Mouse (Mus musculus): ENCODE data around the gene Olfr325.
A peak's percentile ranks its signal among the peaks of the same experiment; 100 is the strongest.
"Not testable (repeated sequence)": the region's sequence is repeated elsewhere in the genome, so short reads cannot be mapped to it uniquely, and the experiment has no call there.

Olfr325 gene

DNA sequence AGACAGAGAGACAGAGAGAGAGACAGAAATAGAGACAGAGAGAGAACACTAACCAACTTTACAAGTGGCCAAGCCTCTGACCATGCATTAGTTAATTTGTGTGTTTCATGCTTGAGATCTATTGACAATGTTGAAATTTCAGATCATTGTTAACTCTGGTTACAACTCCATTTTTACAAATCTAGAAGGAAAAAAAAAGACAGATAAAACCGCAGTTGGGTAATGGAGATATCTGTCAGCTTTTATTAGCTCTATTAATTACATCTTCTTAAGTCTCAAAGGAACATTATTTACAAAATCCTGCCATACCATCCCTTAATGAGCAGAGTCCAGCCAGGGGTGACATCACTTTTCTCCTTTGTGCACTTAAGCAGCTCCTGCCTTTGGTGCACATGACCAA lies at the start of gene Olfr325:
Gene Olfr325, plus strand, starts transcription at position 301 of the 400 bp plus-strand sequence.
- DNase-seq (ENCODE audit: low read depth, low spot score), result no peak

DNA sequence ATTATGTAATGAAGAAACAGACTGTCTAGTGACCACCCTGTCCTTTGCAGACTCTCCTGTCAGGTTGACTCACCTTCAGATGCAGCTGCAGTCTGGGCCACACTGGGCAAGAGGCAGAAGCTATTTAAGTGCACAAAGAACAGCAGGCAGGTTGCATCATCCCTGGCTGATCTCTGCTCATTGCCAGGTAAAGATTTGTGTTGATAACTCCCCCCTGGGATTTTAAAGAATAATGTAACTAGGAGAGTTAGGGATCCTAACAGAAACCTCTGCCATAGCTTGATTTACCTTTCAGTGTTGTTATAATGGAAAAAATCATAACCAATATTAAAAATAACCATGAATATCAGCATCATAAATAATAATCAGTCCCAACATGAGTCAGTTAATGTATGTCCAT lies 42.8 kb upstream of the Olfr325 start, which contains the start of gene Olfr330:
Gene Olfr330, minus strand, starts transcription at position 101 of the 400 bp plus-strand sequence.
- not testable (repeated sequence) for DNase-seq (ENCODE audit: low read depth, low spot score)

- DNase-seq (ENCODE audit: low read depth, low spot score), result no peak
These were observed 31.2 kb upstream of the Olfr325 start, which contains the start of gene Olfr329-ps for GRCm38 (mm10) chr11:58546322-58546721. Gene Olfr329-ps, minus strand, starts transcription at chr11:58546422.

DNA sequence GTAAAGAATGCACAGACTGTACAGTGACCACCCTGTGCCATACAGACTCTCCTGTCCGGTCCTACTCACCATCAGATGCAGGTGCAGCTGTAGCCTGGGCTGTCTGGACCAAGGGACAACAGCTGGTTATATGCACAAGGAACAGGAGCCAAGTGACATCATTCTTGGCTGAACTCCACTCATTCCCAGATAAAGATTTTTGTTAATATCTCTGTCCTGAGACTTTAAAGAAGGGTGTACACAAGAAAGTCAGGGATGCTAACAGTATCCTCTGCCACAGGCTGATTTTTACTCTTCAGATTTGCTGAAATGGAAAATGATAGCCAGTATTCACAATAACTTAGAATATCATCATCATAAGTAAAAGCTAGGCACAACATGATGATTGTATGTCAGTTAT lies 22.0 kb upstream of the Olfr325 start, which contains the start of gene Olfr328:
Gene Olfr328, minus strand, starts transcription at position 101 of the 400 bp plus-strand sequence.
- no peak for DNase-seq (ENCODE audit: low read depth, low spot score)

DNA sequence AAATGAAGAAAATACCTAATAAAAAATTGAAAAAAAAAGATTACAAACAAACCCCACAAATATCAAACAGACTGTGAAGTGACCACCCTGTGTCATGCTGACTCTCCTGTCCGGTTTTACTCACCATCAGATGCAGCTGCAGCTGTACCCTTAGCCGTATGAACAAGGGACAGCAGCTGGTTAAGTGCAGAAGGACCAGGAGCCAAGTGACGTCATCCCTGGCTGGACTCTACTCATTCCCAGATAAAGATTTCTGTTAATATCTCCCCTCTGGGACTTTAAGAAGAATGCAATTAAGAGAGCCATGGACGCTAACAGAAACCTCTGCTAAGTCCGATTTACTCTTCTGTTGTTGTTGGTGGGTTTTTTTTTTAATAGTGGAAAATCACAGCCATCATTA lies 7.1 kb upstream of the Olfr325 start, which contains the start of gene Olfr224:
Gene Olfr224, minus strand, starts transcription at position 149 of the 400 bp plus-strand sequence.
- DNase-seq (ENCODE audit: low read depth, low spot score), result no peak

- no peak for DNase-seq (ENCODE audit: low read depth, low spot score)
These were observed 1.1 kb downstream of the Olfr325 start for GRCm38 (mm10) chr11:58578636-58579035.

- peak; percentile 47 for DNase-seq (ENCODE audit: low read depth, low spot score)
These were observed 10.4 kb downstream of the Olfr325 start for GRCm38 (mm10) chr11:58587898-58588348.

DNA sequence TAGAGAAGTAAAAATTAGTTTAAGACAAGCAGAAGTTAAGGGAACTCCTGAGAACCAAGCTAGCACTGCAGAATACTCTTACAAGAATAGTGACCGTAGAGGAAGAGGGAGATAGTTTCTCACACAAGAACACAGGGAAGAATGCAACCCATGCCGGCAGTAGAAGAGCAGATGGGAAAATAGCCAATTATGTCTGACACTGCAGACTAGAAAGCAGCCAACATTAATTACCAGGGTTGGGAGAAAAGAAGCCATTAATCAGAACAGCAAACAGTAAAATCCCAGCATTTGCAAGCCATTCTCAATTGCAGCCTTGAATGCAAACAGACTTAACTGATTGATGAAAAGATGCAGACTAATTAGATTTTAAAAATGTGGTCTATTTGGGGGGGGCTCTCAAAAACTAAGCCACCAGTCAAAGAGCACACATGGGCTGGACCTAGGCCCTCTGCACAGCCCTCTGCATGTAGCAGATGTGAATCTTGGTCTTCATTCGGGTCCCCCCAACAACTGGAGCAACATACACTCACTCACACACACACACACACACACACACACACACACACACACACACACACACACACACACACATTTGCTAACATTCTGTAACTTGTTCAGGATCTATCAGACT lies 11.2 kb downstream of the Olfr325 start:
- no peak for DNase-seq (ENCODE audit: low read depth, low spot score)

DNA sequence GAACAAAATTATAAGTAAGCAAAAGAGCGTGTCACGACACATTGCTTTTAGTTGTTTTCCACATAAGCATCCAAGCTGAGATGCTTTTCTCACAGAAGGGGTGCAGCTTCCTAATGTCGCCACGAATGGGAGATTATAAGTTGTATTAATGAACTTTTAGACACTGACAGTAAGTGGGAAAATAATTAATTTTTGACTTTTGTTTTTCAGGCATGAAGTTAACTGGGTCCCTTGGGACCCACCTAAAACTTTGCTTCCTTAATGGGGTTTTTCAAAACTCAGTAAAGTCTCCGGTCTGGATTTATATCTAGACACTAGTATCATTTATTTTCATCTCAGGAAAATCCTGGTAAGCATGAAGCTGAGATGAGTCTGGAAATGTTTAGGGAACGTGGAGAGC lies 17.3 kb downstream of the Olfr325 start, which contains the start of gene Olfr324:
Gene Olfr324, plus strand, starts transcription at position 301 of the 400 bp plus-strand sequence.
- no peak for DNase-seq (ENCODE audit: low read depth, low spot score)

GRCm38 (mm10) chr11:58597837-58598236 lies 20.3 kb downstream of the Olfr325 start:
- no peak for DNase-seq (ENCODE audit: low read depth, low spot score)

DNA sequence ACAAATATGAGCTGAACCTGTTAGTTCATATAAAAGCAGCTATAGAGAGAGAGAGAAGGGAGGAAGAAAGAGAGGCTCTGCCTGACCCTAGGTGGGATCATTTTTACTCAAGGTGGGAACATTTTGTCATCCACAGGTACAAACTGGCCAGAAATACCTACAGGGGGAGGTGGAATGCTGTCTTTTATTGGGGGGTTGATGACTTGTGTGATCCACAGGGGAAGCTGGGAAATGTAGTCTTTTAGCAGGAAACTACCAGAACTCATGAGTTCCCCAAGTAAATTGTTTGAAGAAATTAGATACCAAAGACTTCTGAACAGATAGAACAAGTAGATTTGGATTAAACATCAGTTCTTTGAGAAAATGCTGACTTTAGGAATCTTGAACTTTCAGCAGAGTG lies 24.5 kb downstream of the Olfr325 start:
- no peak for DNase-seq (ENCODE audit: low read depth, low spot score)

DNA sequence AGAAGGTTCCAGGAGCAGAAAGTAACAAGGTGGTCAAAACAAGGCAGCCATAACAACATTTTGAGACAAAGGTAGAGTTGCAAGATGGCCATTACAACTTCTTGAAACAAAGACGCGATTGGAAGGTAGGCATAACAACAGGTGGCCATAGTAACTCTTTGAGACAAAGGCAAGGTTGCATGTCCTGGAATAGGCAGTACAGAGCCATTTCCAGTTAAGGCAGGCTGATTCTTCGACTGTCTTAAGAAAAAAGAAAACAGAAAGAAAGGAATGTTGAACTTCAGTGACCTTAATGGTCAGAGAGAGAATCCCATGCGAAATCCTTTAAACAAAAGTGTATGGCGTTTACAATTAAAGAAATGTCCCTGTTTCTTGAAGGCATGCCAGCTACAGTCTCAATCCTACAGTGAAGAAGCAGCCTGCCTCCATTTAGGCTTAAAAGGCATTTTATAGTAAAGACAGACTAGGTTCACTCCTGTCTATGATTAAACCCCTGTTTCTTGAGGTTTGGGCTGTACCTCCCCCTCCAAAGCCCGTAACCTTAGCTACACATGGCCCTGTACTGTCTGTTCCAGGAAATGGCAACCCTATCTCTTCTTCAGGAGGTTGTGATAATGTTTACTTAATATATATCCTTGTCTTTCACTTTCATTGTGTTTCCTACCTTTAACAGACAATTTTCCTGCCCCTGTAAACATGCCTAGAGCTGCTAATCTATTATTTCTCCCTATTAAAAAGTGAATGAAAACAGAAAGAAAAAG lies 25.4 kb downstream of the Olfr325 start:
- no peak for DNase-seq (ENCODE audit: low read depth, low spot score)

- no peak for DNase-seq (ENCODE audit: low read depth, low spot score)
These were observed 27.2 kb downstream of the Olfr325 start for GRCm38 (mm10) chr11:58604688-58605087.

DNA sequence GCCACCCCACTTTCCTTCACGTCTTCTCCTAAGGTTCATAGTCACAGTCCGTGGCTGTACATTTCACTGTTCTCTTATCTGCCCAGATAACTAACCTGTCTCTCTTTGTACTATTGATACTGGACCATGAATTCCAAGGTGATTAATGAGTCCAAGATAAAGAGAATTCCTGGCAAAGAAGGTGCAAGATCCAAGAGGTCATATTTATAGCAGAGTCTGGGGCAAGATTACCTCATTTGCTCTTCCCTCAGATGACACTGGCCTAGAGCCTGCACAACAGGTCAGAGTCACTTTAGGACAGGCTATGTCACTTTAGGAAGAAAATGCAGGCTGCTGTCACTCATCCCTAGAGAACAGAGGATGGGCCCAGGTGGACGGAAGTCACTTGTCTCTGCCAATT lies 27.7 kb downstream of the Olfr325 start:
- no peak for DNase-seq (ENCODE audit: low read depth, low spot score)

GRCm38 (mm10) chr11:58606177-58606919 lies 28.8 kb downstream of the Olfr325 start:
- DNase-seq (ENCODE audit: low read depth, low spot score), result no peak

DNA sequence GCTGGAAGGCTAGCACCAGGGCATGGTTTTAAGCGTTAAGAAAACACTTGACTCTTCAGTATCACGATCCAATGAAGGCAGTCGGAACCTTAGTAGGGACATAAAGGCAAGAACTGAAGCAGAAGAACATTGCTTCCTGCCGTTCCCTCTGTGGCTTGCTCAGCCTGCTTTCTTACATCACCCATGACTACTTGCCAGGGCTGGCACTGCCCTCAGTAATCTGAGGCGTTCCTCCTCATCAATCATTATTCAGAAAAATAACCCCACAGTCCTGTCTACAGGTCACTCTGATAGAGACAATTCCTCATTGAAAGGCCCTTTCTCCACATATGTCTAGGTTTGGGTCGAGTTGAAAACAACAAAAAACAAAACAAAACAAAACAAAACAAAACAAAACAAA lies 29.5 kb downstream of the Olfr325 start:
- no peak for DNase-seq (ENCODE audit: low read depth, low spot score)

- no peak for DNase-seq (ENCODE audit: low read depth, low spot score)
These were observed 35.8 kb downstream of the Olfr325 start for GRCm38 (mm10) chr11:58613359-58613758.

DNA sequence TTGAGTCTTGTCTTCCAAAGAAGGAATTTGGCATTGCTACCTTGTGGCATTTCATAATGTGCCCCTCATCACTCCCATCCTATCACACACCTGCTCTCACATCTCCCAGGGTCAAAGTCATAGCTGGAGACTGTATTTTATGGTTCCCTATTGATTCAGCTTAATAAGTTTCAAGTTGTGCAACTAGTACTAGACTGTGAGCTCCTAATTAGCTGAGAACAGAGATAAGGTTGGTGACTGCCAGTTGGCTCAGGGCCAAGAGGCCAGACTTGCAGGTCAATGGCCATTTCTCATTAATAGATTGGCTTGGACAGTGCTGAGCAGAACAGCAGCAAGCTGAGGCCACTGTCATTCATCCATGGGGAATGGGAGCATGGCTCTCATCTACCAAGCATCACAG lies 37.0 kb downstream of the Olfr325 start:
- DNase-seq (ENCODE audit: low read depth, low spot score), result no peak

- DNase-seq (ENCODE audit: low read depth, low spot score), result no peak
These were observed 38.4 kb downstream of the Olfr325 start, which contains the start of gene 2210407C18Rik for GRCm38 (mm10) chr11:58615975-58616374. Gene 2210407C18Rik, minus strand, starts transcription at chr11:58616075.

GRCm38 (mm10) chr11:58618369-58618768 lies 40.8 kb downstream of the Olfr325 start:
- no peak for DNase-seq (ENCODE audit: low read depth, low spot score)

GRCm38 (mm10) chr11:58618793-58619192 lies 41.3 kb downstream of the Olfr325 start:
- DNase-seq (ENCODE audit: low read depth, low spot score), result no peak

DNA sequence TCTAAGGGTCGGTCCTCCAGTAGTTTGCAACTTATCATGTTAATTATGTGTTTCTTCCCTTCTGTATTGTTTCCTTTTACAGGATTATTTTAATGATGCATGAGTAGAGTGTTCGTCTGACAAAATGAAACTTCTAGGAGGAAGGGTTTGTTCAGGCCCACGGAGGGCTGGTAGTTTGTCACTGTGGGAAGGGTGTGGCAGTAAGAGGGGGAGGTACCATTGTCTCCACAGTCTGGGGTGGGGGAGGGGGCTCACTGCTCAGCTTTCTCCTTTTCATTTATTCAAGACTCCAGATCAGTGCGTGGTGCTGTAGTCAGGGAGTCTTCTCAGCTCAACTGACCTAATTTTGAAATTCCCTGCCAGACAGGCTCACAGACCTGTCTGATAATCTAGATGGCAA lies 48.6 kb downstream of the Olfr325 start:
- no peak for DNase-seq (ENCODE audit: low read depth, low spot score)
